ENCODE assay signal across 9 mouse cellular contexts in genomic region chr2:131820932-131821707, GRCm38 (mm10). TPM values are rescaled to one million over a fixed set of nuclear protein-coding genes. Genes with fewer than 3 reads are reported as not detected.
DNase-seq lines count a peak whose midpoint lies in the region; ATAC-seq and TF ChIP-seq lines count a peak whose summit lies in the region.
"Had no signal": no experiment of that assay in that cellular context is flagged by ENCODE, and none has a peak within 500 bp of the region (broad histone marks: within the 10 kb centered on the region; RNA-seq: fewer than 3 reads in every experiment).

No protein-coding gene starts in this region.

- intact Hi-C loops in gastrocnemius, adult 2 months (cut with DNase I), result loop anchor here (2.0 to 10.0 kb wide), 2 partner anchors 120 to 294 kb away; no protein-coding TSS in a partner anchor
- intact Hi-C loops in left cerebral cortex, postnatal 14 days (cut with DNase I), result loop anchor here (2.0 kb wide), 1 partner anchor 128 kb away; no protein-coding TSS in a partner anchor

- no peak overlapping the region for H3K27ac ChIP-seq in forebrain, embryonic 10.5 days
- H3K27ac ChIP-seq in forebrain, embryonic 12.5 days, result no peak overlapping the region
- no peak overlapping the region for H3K27ac ChIP-seq in gastrocnemius, adult 2 months
- H3K27ac ChIP-seq in intestine, embryonic 16.5 days (ENCODE audit: low read length), result no peak overlapping the region
- no peak overlapping the region for H3K27ac ChIP-seq in midbrain, embryonic 10.5 days (replicated peaks)
- H3K27ac ChIP-seq: stomach, embryonic 15.5 days had no signal

- WGBS in forebrain, embryonic 10.5 days, result 30% methylated on average over 6 of the region's 6 CpGs
- WGBS in forebrain, embryonic 12.5 days, result 30% methylated on average over 6 of the region's 6 CpGs
- 30% methylated on average over 6 of the region's 6 CpGs for WGBS in intestine, embryonic 16.5 days
- 38% methylated on average over 6 of the region's 6 CpGs for WGBS in midbrain, embryonic 10.5 days

- no peak overlapping the region for H3K9ac ChIP-seq in forebrain, embryonic 12.5 days
- H3K9ac ChIP-seq in intestine, embryonic 16.5 days (ENCODE audit: low read depth, low read length), result no peak overlapping the region
- H3K9ac ChIP-seq: stomach, embryonic 15.5 days had no signal

- peak; percentile 67 for DNase-seq in forebrain, embryonic 10.5 days (ENCODE audit: extremely low spot score, low spot score)
- peak; percentile 90 to 96 for DNase-seq in cerebellum, postnatal 14 days
- peak; percentile 73 for DNase-seq in gastrocnemius, adult 2 months
- peak; percentile 91 to 93 for DNase-seq in left cerebral cortex, postnatal 14 days (ENCODE audit: low spot score in 2 of 2)
- peak; percentile 71 for DNase-seq in midbrain, embryonic 10.5 days (ENCODE audit: low spot score)
- peak; percentile 44 for DNase-seq in skeletal muscle tissue, adult 2 months (ENCODE audit: low read depth, low spot score)

- no peaks in the 10 kb centered on the region for H3K36me3 ChIP-seq in forebrain, embryonic 10.5 days (replicated peaks)
- no peaks in the 10 kb centered on the region for H3K36me3 ChIP-seq in forebrain, embryonic 12.5 days (replicated peaks)
- no peaks in the 10 kb centered on the region for H3K36me3 ChIP-seq in intestine, embryonic 16.5 days (ENCODE audit: control insufficient read depth, insufficient read depth, low read length)
- no peaks in the 10 kb centered on the region for H3K36me3 ChIP-seq in midbrain, embryonic 10.5 days
- H3K36me3 ChIP-seq: stomach, embryonic 15.5 days had no signal

- H3K27me3 ChIP-seq in forebrain, embryonic 10.5 days (ENCODE audit: poor library complexity, severe bottlenecking), result no peaks in the 10 kb centered on the region
- H3K27me3 ChIP-seq in forebrain, embryonic 12.5 days, result peaks cover 7% of the 10 kb centered on the region; the same call in 1 of the 2 replicates
- no peaks in the 10 kb centered on the region for H3K27me3 ChIP-seq in intestine, embryonic 16.5 days (replicated peaks; ENCODE audit: control insufficient read depth, insufficient read depth, low read length)
- H3K27me3 ChIP-seq in midbrain, embryonic 10.5 days (ENCODE audit: low read depth, poor library complexity, severe bottlenecking), result no peaks in the 10 kb centered on the region
- H3K27me3 ChIP-seq: stomach, embryonic 15.5 days had no signal

- peaks cover 10% of the 10 kb centered on the region; the same call in 1 of the 2 replicates for H3K4me1 ChIP-seq in forebrain, embryonic 10.5 days
- H3K4me1 ChIP-seq in forebrain, embryonic 12.5 days, result peaks cover 4% of the 10 kb centered on the region
- no peaks in the 10 kb centered on the region for H3K4me1 ChIP-seq in intestine, embryonic 16.5 days (ENCODE audit: control insufficient read depth, insufficient read depth, low read length)
- peaks cover 3% of the 10 kb centered on the region; the same call in 1 of the 2 replicates for H3K4me1 ChIP-seq in midbrain, embryonic 10.5 days

- no peak overlapping the region for H3K4me2 ChIP-seq in forebrain, embryonic 12.5 days
- H3K4me2 ChIP-seq in intestine, embryonic 16.5 days (ENCODE audit: low read depth, low read length), result no peak overlapping the region

- H3K4me3 ChIP-seq in forebrain, embryonic 10.5 days, result peak overlapping the region; percentile 31; the same call in 1 of the 2 replicates
- no peak overlapping the region for H3K4me3 ChIP-seq in forebrain, embryonic 12.5 days (replicated peaks)
- no peak overlapping the region for H3K4me3 ChIP-seq in gastrocnemius, adult 2 months
- no peak overlapping the region for H3K4me3 ChIP-seq in intestine, embryonic 16.5 days (ENCODE audit: low read length)
- no peak overlapping the region for H3K4me3 ChIP-seq in midbrain, embryonic 10.5 days
- H3K4me3 ChIP-seq: stomach, embryonic 15.5 days had no signal

- ATAC-seq in forebrain, embryonic 12.5 days (ENCODE audit: low FRiP score), result no peak
- 0 out of 2 replicates have a peak, but pooled peaks have one; percentile 31 for ATAC-seq in intestine, embryonic 16.5 days

- peak; percentile 82 for TF ChIP-seq CTCF in gastrocnemius, adult 2 months (IDR thresholded peaks at IDR 0.05)

- H3K9me3 ChIP-seq in forebrain, embryonic 10.5 days, result no peaks in the 10 kb centered on the region
- H3K9me3 ChIP-seq in forebrain, embryonic 12.5 days, result no peaks in the 10 kb centered on the region
- H3K9me3 ChIP-seq in intestine, embryonic 16.5 days (ENCODE audit: control insufficient read depth, low read length), result no peaks in the 10 kb centered on the region
- H3K9me3 ChIP-seq in midbrain, embryonic 10.5 days (replicated peaks), result no peaks in the 10 kb centered on the region
- H3K9me3 ChIP-seq: stomach, embryonic 15.5 days had no signal

RNA-seq across cellular contexts. Expression of gene Erv3, which starts 38.4 kb away (rescaled TPM):
- not detected in 2 replicates for polyA plus RNA-seq in forebrain, embryonic 10.5 days (2016; fragmentation: Nextera tagmentation; extraction: Ambion mirVana)
- polyA plus RNA-seq in forebrain, embryonic 12.5 days (2016; fragmentation: Nextera tagmentation; extraction: Ambion mirVana), result not detected in 2 replicates
- total RNA-seq in gastrocnemius, adult 2 months (2021), result not detected
- polyA plus RNA-seq in intestine, embryonic 16.5 days (2015; fragmentation: Nextera tagmentation; extraction: Ambion mirVana), result not detected in 2 replicates
- under 1 TPM; 0.13 TPM for total RNA-seq in left cerebral cortex, postnatal 14 days (2021)
- polyA plus RNA-seq in midbrain, embryonic 10.5 days (2016; fragmentation: Nextera tagmentation; extraction: Ambion mirVana), result not detected in 2 replicates
- polyA plus RNA-seq: stomach, embryonic 15.5 days had no signal
